Mouse (Mus musculus): ENCODE measurements around the gene Brms1l.

Gene Brms1l

DNA sequence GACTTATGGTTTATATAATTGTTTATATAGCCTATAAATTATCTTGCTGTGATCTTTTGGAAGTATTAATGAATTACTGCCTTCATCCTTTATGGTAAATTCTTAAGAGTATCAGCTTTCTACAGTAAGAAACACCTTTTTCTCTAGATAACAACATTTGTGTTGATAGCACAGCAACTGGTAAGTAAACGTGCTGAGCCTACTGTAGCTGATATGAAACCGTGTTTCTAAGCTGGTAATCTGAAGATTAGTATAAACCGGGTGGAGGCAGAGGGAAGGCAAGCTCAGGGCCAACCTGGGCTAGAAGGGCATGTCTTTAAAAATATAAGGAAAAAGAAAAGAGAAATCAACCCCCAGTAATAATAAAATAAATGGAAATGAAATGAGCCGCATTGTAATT lies 31.6 kb downstream of the Brms1l start:
- DNase-seq: no peak

DNA sequence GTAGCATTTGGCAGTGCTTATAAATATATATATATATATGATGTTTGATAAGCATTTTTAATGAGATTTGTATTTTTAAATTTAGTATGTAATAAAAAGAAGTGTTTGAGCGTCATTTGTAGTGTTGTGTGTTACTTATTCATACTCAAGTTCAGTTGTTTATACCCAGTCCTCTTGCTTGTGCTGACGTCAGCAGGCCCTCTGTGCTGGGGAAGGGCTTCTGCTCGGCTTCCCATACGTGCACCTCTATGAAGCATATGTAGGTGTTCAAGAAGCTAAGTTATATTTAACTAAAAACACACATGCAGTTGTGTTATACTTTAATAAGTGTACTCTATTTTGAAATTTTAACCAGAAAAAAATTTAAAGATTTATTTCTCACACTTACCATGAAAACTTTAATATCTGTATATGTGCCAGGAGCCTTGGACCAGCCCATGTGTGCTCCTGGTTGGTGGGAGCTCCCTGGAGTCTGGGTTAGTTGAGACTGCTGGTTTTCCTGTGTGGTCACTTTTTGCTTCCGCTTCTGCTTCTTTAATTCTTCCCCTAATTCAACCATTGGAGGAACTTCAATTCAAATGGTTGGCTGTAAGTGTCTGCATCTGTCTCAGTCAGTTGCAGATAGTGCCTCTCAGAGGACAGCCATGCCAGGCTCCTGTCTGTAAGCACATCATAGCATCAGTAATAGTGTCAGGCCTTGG lies 33.6 kb downstream of the Brms1l start:
- DNase-seq: no peak

DNA sequence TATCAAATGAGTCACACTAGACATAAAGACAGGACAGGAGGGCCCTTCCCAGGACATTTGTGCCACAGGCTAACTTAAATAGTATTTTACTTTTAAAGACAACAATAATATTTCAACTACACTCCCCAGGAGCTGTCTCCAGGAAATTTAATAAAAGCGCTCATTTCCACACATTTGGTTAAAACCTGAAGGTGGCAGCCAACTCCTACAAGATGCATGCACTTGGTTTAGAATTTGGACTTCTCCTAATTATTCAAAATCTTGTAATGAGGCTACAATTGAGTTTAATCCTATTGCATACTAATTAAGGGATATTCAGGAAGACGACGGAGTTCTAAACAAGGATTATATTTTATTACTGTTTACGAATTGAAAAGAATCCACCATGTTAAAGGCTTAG lies 49.3 kb downstream of the Brms1l start:
- no peak for DNase-seq

DNA sequence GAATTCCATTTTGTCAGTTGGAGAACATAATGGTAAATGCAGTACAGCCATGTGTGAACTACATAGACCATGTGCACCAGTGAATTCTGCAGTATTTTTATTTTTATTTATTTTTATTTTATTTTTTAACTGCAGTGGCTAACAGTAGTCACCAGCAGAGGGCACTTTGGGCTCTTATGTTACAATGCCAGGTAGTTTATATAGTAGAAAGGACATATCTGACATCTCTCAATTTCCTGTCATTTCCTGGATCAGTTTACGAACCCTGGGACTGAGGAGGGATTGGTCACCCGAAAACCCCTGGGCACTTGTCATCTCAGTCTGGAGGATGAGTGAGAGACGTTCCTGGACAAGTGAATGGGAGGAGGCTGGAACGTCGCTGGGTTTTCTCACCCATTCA lies 52.4 kb downstream of the Brms1l start:
- no peak for DNase-seq

DNA sequence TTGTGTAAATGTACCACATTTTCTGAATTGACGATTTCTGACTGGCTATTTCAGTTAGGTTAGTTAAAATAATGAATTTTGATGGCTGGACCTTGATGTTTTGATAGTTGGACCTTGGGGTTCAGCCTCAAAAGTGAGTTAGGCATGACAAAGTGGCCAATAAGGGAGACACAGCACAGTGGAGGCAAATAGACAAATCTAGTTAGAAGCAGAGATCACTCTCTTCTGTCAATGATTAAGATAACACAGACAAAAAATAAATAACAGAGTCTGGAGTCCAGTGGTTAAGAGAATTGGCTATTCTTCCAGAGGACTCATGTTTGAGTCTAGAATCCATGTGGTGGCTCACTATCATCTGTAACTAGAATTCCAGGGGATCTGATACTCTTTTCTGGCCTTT lies 68.7 kb downstream of the Brms1l start:
- no peak for DNase-seq

DNA sequence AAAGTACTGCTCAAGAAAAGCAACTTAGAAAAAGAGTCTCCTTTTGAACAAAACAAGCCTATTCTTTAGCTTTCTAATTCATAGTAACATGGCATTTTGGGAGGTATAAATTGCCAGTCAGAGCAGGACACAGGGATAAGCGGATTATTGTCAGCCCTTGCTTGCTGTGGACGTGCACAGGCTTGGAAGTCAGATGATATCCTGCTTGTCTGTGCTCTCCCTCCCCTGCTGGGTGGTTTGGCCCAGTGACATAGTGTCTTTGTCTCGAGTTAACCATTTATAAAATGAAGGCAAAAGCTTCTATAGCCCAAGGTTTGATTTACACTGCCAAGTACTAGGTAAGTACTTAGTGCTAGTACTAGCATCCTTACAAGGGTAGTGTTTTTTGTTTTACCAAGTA lies 76.0 kb downstream of the Brms1l start:
- no peak for DNase-seq

DNA sequence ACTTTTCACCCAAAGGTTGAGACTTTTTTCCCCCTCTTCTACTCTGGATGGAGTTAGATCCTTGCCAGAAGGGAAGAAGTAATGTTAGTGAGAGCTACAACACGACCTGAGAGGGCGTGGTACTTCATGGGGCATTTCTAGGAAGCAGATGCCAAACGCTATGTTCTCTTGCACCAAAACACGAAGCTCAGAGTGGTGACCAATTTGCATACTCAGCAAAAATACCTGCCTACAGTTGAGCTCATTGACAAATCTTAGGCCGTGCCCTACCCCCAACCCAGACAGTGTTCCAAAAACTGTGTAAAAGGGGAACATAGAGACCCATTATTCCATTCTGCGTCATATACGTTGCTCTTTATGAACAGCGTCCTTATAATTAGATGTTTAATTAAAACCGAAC lies 77.1 kb downstream of the Brms1l start:
- no peak for DNase-seq

DNA sequence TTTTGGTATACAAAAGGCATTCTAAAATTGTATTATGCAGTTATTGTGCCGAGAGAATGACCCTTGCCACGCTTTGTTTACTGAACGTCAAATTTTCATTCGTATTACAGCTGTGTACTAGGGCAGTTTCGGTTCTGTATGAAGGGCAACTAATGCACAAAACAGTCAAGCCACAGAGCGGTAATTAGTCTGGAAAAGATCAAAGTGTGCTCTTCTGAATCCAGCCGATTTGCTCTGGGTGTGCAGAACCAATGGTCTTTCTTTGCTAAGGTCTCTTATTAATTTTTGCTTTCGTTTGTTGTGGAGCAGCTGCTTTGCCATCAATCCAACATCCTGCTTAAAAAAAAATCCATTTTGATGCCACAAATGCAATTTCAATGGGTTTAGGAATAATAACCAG lies 80.1 kb downstream of the Brms1l start:
- DNase-seq: no peak

DNA sequence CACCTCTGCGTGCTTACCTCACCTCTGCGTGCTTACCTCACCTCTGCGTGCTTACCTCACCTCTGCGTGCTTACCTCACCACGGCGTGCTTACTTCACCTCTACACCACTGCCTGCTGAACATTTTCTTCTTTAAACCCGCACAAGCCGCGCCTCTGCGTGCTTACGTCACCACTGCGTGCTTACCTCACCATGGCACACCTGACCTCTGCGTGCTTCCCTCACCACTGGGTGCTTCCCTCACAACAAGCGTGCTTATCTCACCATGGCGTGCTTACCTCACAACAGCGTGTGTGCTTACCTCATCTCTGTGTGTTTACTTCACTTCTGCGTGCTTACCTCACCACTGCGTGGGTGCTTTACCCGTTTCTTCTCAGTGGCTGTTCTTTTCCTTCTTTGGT lies 80.9 kb downstream of the Brms1l start:
- no peak for DNase-seq

Measured in cerebellum, postnatal 36 days (tissue).